Mouse (Mus musculus) E14TG2a.4 (cell line): ENCODE data around the gene Trim66.

Experiments
- CTCF ChIP-seq: conservative IDR thresholded peaks from 2 replicates; pipeline ENCODE4 v1.5.1; 2014; ENCODE audit warnings: low read length
- NANOG ChIP-seq: IDR thresholded peaks from 2 replicates; pipeline ENCODE4 v1.6.1; 2014; ENCODE audit warnings: borderline replicate concordance, low read length, mixed read lengths

DNA sequence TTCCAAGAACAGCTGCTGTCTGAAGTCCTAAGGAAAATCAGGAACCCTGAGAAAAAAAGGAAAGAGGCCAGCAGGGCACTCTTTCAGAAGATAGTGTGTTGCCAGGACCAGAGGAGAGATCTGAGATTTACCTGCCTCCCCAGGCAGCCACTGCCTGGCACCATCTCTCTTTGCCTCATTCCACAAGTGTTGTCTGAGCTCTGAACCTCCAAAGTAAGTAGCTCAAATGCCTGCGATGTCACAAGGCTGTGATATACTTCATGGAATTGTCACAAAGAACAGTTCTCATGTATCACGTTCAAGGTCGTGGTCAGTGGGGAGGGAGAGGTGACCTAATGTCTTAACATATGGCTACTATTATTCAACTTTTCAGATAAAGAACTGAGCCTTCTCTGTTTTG is 8.6 kb upstream of the Trim66 start:
- TF ChIP-seq CTCF, result no peak
- TF ChIP-seq NANOG, result no peak
